Mouse (Mus musculus) MEL (cell line): ENCODE data around the gene 6030408B16Rik. TPM values are rescaled to one million over a fixed set of nuclear protein-coding genes. Genes with fewer than 3 reads are reported as not detected.

Source experiments
- DNase-seq: peaks from one replicate; pipeline ENCODE4 v3.0.0; 2011; ENCODE audit warnings: low read depth, low spot score
- H3K27ac ChIP-seq: 2 replicates; pipeline ENCODE4 v1.5.1; 2012; ENCODE audit warnings: low read depth, mild to moderate bottlenecking, control low read depth, low read length, moderate library complexity; ENCODE audit not compliant: control insufficient read depth
- H3K27me3 ChIP-seq, 2 experiments: fragments of 150-350 bp in 1 of 2; sonication (generic) in 1 of 2; 2 replicates each; pipeline ENCODE4 v1.6.1; 2012; ENCODE audit warnings: low read length in 2 of 2, mild to moderate bottlenecking in 2 of 2, improper control_type of control experiment in 1 of 2, moderate library complexity in 1 of 2; ENCODE audit not compliant: insufficient read depth in 2 of 2, control insufficient read depth in 1 of 2
- H3K36me3 ChIP-seq, 2 experiments: 2 replicates each; pipeline ENCODE4 v1.6.1; 2012 to 2014; ENCODE audit warnings: low read length in 2 of 2, improper control_type of control experiment in 1 of 2, inconsistent platforms in 1 of 2, mild to moderate bottlenecking in 1 of 2; ENCODE audit not compliant: insufficient read depth in 2 of 2, control insufficient read depth in 1 of 2
- H3K4me1 ChIP-seq, 2 experiments: fragments of 150-350 bp in 1 of 2; sonication (generic) in 1 of 2; 2 replicates each; pipeline ENCODE4 v1.6.1; 2012; ENCODE audit warnings: low read length in 2 of 2, improper control_type of control experiment in 1 of 2, mild to moderate bottlenecking in 1 of 2; ENCODE audit not compliant: insufficient read depth in 2 of 2, control insufficient read depth in 1 of 2
- H3K4me3 ChIP-seq, 2 experiments: fragments of 150-350 bp in 1 of 2; sonication (generic) in 1 of 2; 2 replicates each; pipeline ENCODE4 v1.5.1; 2012; ENCODE audit warnings: low read depth in 2 of 2, low read length in 2 of 2, mild to moderate bottlenecking in 2 of 2, moderate library complexity in 2 of 2, control low read depth in 1 of 2, improper control_type of control experiment in 1 of 2; ENCODE audit not compliant: control insufficient read depth in 1 of 2, insufficient read depth in 1 of 2
- H3K79me2 ChIP-seq: 2 replicates; pipeline ENCODE4 v1.6.1; 2012; ENCODE audit warnings: mild to moderate bottlenecking, low read length, moderate library complexity; ENCODE audit not compliant: control insufficient read depth, poor library complexity, insufficient read depth
- H3K9ac ChIP-seq: 2 replicates; pipeline ENCODE4 v1.6.1; 2012; ENCODE audit warnings: low read depth, mild to moderate bottlenecking, control low read depth, low read length, moderate library complexity; ENCODE audit not compliant: control insufficient read depth, poor library complexity, severe bottlenecking
- H3K9me3 ChIP-seq: fragments of 150-350 bp; sonication (generic); replicated peaks from 2 replicates; pipeline ENCODE4 v1.6.1; 2012; ENCODE audit warnings: mild to moderate bottlenecking, low read length, improper control_type of control experiment, moderate library complexity; ENCODE audit not compliant: insufficient read depth
- BHLHE40 ChIP-seq: IDR thresholded peaks from 2 replicates; pipeline ENCODE4 v1.6.1; 2012; ENCODE audit warnings: low read depth, mild to moderate bottlenecking, inconsistent platforms, low read length, improper control_type of control experiment, borderline replicate concordance
- CTCF ChIP-seq, 3 experiments: IDR thresholded peaks in 2 of 3; conservative IDR thresholded peaks in 1 of 3; 2 replicates each; pipeline ENCODE4 v1.5.1; 2011 to 2012; ENCODE audit warnings: low read length in 3 of 3, low read depth in 2 of 3, mild to moderate bottlenecking in 2 of 3, improper control_type of control experiment in 1 of 3, inconsistent platforms in 1 of 3, mixed read lengths in 1 of 3, moderate library complexity in 1 of 3; ENCODE audit not compliant: control insufficient read depth in 1 of 3, insufficient read depth in 1 of 3, poor library complexity in 1 of 3, severe bottlenecking in 1 of 3
- E2F4 ChIP-seq: IDR thresholded peaks from 2 replicates; pipeline ENCODE4 v1.6.1; 2011; ENCODE audit warnings: low read depth, low read length, improper control_type of control experiment, borderline replicate concordance
- ELF1 ChIP-seq: IDR thresholded peaks from 2 replicates; pipeline ENCODE4 v1.6.1; 2014; ENCODE audit warnings: low read depth, mild to moderate bottlenecking, inconsistent platforms, low read length, improper control_type of control experiment, moderate library complexity
- EP300 ChIP-seq, 2 experiments: IDR thresholded peaks; 2 replicates each; pipeline ENCODE4 v1.6.1; 2011; ENCODE audit warnings: improper control_type of control experiment in 2 of 2, low read length in 2 of 2, low read depth in 1 of 2, mild to moderate bottlenecking in 1 of 2
- GATA1 ChIP-seq: IDR thresholded peaks from 2 replicates; pipeline ENCODE4 v1.6.1; 2011; ENCODE audit warnings: low read depth, low read length, improper control_type of control experiment
- HCFC1 ChIP-seq: IDR thresholded peaks from 2 replicates; pipeline ENCODE4 v1.6.1; 2012; ENCODE audit warnings: low read depth, mild to moderate bottlenecking, inconsistent platforms, low read length, improper control_type of control experiment, moderate library complexity
- JUND ChIP-seq: IDR thresholded peaks from 2 replicates; pipeline ENCODE4 v1.6.1; 2011; ENCODE audit warnings: low read depth, mild to moderate bottlenecking, improper control_type of control experiment, low read length
- KAT2A ChIP-seq: conservative IDR thresholded peaks from 2 replicates; pipeline ENCODE4 v1.6.1; 2012; ENCODE audit warnings: low read depth, low read length, improper control_type of control experiment, inconsistent platforms
- MAX ChIP-seq: IDR thresholded peaks from 2 replicates; pipeline ENCODE4 v1.6.1; 2011; ENCODE audit warnings: low read length, improper control_type of control experiment
- MAZ ChIP-seq: IDR thresholded peaks from 2 replicates; pipeline ENCODE4 v1.6.1; 2012; ENCODE audit warnings: low read depth, mild to moderate bottlenecking, inconsistent platforms, low read length, improper control_type of control experiment
- MEF2A ChIP-seq: IDR thresholded peaks from 2 replicates; pipeline ENCODE4 v1.6.1; 2014; ENCODE audit warnings: low read depth, mild to moderate bottlenecking, inconsistent platforms, low read length, improper control_type of control experiment; ENCODE audit not compliant: poor library complexity, insufficient replicate concordance, severe bottlenecking; ENCODE audit errors: extremely low read depth
- MXI1 ChIP-seq: IDR thresholded peaks from 2 replicates; pipeline ENCODE4 v1.6.1; 2011; ENCODE audit warnings: mild to moderate bottlenecking, low read depth, low read length, improper control_type of control experiment
- MYB ChIP-seq: IDR thresholded peaks from 2 replicates; pipeline ENCODE4 v1.6.1; 2011; ENCODE audit warnings: mild to moderate bottlenecking, low read depth, low read length, improper control_type of control experiment
- RAD21 ChIP-seq: IDR thresholded peaks from 2 replicates; pipeline ENCODE4 v1.6.1; 2011; ENCODE audit warnings: mild to moderate bottlenecking, low read depth, low read length, improper control_type of control experiment
- SMC3 ChIP-seq: IDR thresholded peaks from 2 replicates; pipeline ENCODE4 v1.6.1; 2011; ENCODE audit warnings: low read depth, low read length, improper control_type of control experiment
- TAL1 ChIP-seq: IDR thresholded peaks from 2 replicates; pipeline ENCODE4 v1.6.1; 2012; ENCODE audit warnings: mild to moderate bottlenecking, inconsistent platforms, low read length, moderate library complexity, mixed read lengths
- TBP ChIP-seq: IDR thresholded peaks from 2 replicates; pipeline ENCODE4 v1.8.0; 2011; ENCODE audit warnings: low read depth, low read length, improper control_type of control experiment
- UBTF ChIP-seq: IDR thresholded peaks from 2 replicates; pipeline ENCODE4 v1.6.1; 2012; ENCODE audit warnings: low read depth, mild to moderate bottlenecking, inconsistent platforms, low read length, improper control_type of control experiment, moderate library complexity, borderline replicate concordance; ENCODE audit not compliant: insufficient read depth
- USF1 ChIP-seq: IDR thresholded peaks from 2 replicates; pipeline ENCODE4 v1.6.1; 2014; ENCODE audit warnings: low read depth, mild to moderate bottlenecking, inconsistent platforms, low read length, improper control_type of control experiment, moderate library complexity
- USF2 ChIP-seq, 2 experiments: IDR thresholded peaks; 2 replicates each; pipeline ENCODE4 v1.6.1; 2011 to 2012; ENCODE audit warnings: improper control_type of control experiment in 2 of 2, low read length in 2 of 2, borderline replicate concordance in 1 of 2, inconsistent platforms in 1 of 2, low read depth in 1 of 2, mild to moderate bottlenecking in 1 of 2; ENCODE audit not compliant: insufficient read depth in 1 of 2
- ZC3H11A ChIP-seq: IDR thresholded peaks from 2 replicates; pipeline ENCODE4 v1.6.1; 2012; ENCODE audit warnings: low read depth, mild to moderate bottlenecking, inconsistent platforms, low read length, improper control_type of control experiment
- ZKSCAN1 ChIP-seq: IDR thresholded peaks from 2 replicates; pipeline ENCODE4 v1.6.1; 2012; ENCODE audit warnings: low read depth, mild to moderate bottlenecking, inconsistent platforms, low read length, improper control_type of control experiment, moderate library complexity
- ZMIZ1 ChIP-seq: IDR thresholded peaks from 2 replicates; pipeline ENCODE4 v1.6.1; 2012; ENCODE audit warnings: low read depth, mild to moderate bottlenecking, inconsistent platforms, low read length, improper control_type of control experiment, moderate library complexity
- ZNF384 ChIP-seq: IDR thresholded peaks from 2 replicates; pipeline ENCODE4 v1.6.1; 2012; ENCODE audit warnings: low read depth, mild to moderate bottlenecking, inconsistent platforms, low read length, improper control_type of control experiment
- polyA plus RNA-seq, 2 experiments: library from polyadenylated mRNA; stranded (reverse) in 1 of 2; unstranded in 1 of 2; fragments of >175 nt in 1 of 2; fragments of >200 nt in 1 of 2; gene quantifications; 2 replicates each; pipeline versions ENCODE4 v1.2.1 to v1.2.4; 2012; ENCODE audit warnings: low replicate concordance in 2 of 2, low read depth in 1 of 2; ENCODE audit not compliant: insufficient read length in 2 of 2, insufficient read depth in 1 of 2, missing spikeins in 1 of 2
- total RNA-seq: library from RNA; depleted of rRNA; stranded (reverse); fragments of 300-350 nt; gene quantifications from 2 replicates; pipeline ENCODE4 v1.2.3, GENCODE M21; 2012; rRNA removed

The 6030408B16Rik gene
- total RNA-seq: 0.07 and 0.12 TPM in 2 replicates
- under 1 TPM in 1 of 2 experiments, not detected in 1; 0.18 TPM for polyA plus RNA-seq

DNA sequence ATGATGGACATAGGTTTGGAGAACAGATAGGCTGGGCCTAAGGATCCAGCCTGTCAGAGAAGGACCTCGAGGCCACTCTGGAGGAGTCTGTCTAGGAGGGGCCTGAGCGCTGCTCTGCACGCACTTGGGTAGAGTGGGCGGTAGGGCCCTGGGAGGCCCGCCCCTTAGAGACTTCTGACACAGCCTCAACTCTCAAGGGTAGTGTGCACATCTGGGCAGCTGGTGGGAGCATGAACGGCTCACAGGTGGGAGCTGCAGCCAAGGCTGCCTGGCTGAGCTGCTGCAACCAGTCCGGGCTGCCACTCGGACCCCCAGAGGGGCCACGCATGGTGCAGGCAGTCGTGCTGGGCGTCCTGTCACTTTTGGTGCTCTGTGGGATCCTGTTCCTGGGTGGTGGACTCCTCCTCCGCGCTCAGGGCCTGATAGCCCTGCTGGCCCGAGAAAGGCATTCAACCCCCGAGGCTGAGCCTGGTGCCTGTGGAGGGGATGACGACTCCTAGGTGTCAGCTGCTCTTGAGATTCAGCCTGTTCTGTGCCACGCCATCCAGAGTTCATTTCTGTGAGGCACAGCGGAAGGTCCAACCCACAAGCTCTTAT, at the start of gene 6030408B16Rik:
Gene 6030408B16Rik, plus strand, starts transcription at position 188 of the 597 bp plus-strand sequence.
- H3K27me3 ChIP-seq: no peaks in the 10 kb centered on the region

DNA sequence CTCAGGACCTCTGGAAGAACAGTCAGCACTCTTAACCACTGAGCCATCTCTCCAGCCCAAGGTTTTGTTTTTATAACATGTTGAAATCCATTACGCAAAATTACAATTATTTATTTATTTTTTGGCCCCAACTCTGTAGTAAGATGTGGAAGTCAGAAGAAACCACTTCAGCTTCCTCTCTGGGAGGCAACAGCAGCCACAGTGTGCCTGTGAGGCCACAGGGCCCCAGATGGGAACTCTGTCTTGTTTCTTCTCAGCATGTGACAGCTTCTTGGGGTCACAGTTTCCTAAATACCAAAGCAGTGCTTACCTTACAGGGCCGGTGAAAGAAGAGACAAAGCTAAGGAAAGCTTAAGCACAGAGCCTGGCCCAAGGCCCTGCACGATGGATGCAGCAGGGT, 49.0 kb upstream of the 6030408B16Rik start:
- H3K4me1 ChIP-seq: peaks cover 0 to 20% of the 10 kb centered on the region in 2 experiments; a peak in 2 of 4 replicates
- H3K4me3 ChIP-seq: no peak overlapping the region
- no peak overlapping the region for H3K27ac ChIP-seq
- H3K27me3 ChIP-seq: no peaks in the 10 kb centered on the region
- no peak for TF ChIP-seq ZC3H11A
- TF ChIP-seq TBP: no peak
- TF ChIP-seq SMC3: no peak
- no peak for TF ChIP-seq JUND
- no peak for TF ChIP-seq USF2 (IDR thresholded peaks at IDR 0.05; ENCODE audit: borderline replicate concordance in 1 of 2, insufficient read depth in 1 of 2, low read depth in 1 of 2, low read length in 2 of 2)
- TF ChIP-seq MAX: no peak
- no peak for TF ChIP-seq USF1
- TF ChIP-seq ELF1: no peak
- no peak for TF ChIP-seq HCFC1
- TF ChIP-seq EP300 (IDR thresholded peaks at IDR 0.05; ENCODE audit: low read depth in 1 of 2, low read length in 2 of 2): no peak
- no peak for TF ChIP-seq MAZ
- no peak for TF ChIP-seq CTCF (IDR thresholded peaks at IDR 0.05 in 2 of 3, conservative IDR thresholded peaks at IDR 0.05 in 1 of 3; ENCODE audit: control insufficient read depth in 1 of 3, insufficient read depth in 1 of 3, low read depth in 2 of 3, low read length in 3 of 3, poor library complexity in 1 of 3, severe bottlenecking in 1 of 3)
- TF ChIP-seq MEF2A: no peak
- no peak for TF ChIP-seq TAL1
- TF ChIP-seq MYB: no peak
- TF ChIP-seq GATA1: no peak
- no peak for TF ChIP-seq KAT2A
- no peaks in the 10 kb centered on the region for H3K9me3 ChIP-seq
- H3K79me2 ChIP-seq: no peaks in the 10 kb centered on the region; the same call in 1 of the 2 replicates
- H3K9ac ChIP-seq: no peak overlapping the region
- DNase-seq: no peak
- peaks cover 0 to 10% of the 10 kb centered on the region in 2 experiments; a peak in 2 of 4 replicates for H3K36me3 ChIP-seq

More for the DNA sequence above, at the start of gene 6030408B16Rik:
- no peak within 1 kb of the TSS for H3K4me3 ChIP-seq
- no peak within 1 kb of the TSS for H3K9ac ChIP-seq
- H3K79me2 ChIP-seq: no peaks in the 10 kb centered on the region
- DNase-seq: no peak
- TF ChIP-seq E2F4 (no peak), JUND (no peak), USF1 (no peak), BHLHE40 (no peak), MXI1 (no peak), UBTF (no peak), ZC3H11A (no peak), MYB (no peak), ELF1 (no peak), RAD21 (no peak), ZKSCAN1 (no peak), SMC3 (no peak), TAL1 (no peak), ZMIZ1 (no peak), CTCF (IDR thresholded peaks at IDR 0.05 in 2 of 3, conservative IDR thresholded peaks at IDR 0.05 in 1 of 3; ENCODE audit: control insufficient read depth in 1 of 3, insufficient read depth in 1 of 3, low read depth in 2 of 3, low read length in 3 of 3, poor library complexity in 1 of 3, severe bottlenecking in 1 of 3) (no peak), ZNF384 (no peak)
- H3K36me3 ChIP-seq: no peaks in the 10 kb centered on the region; a peak in 2 of 4 replicates
- H3K9me3 ChIP-seq: no peaks in the 10 kb centered on the region
- H3K27ac ChIP-seq: no peak within 1 kb of the TSS
- 0 out of 4 replicates have a peak, but pooled peaks cover 0 to 3% of the 10 kb centered on the region in 2 experiments for H3K4me1 ChIP-seq
